Mouse (Mus musculus): ENCODE results near the gene Tbx21. TPM values are rescaled to one million over a fixed set of nuclear protein-coding genes. Genes with fewer than 3 reads are reported as not detected.

Gene Tbx21
- polyA plus RNA-seq, 1 experiment from 2014 or later, result 0.15 TPM

DNA sequence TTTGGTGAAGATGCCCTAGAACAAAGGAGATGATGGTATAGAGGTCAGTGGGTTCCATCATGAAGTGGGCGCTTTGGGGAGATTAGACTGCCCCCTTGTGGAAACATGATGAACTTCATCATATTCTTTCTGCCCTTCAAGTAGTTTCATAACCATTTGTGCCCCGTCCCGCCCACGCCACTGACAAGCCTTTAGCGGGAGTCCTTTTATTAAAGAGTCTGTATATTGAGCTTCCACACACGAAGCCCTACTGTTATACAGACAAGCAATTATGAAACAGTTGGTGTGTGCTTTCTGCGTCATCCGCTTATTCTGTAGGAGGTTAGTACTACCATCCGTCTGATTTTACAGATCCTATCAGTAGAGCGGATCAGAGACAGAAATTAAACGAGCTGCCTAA is 32.2 kb downstream of the Tbx21 start:
- peaks cover 5% of the 10 kb centered on the region; the same call in 1 of the 2 replicates for H3K27me3 ChIP-seq (ENCODE audit: control insufficient read depth, insufficient read depth, low read depth, low read length)

DNA sequence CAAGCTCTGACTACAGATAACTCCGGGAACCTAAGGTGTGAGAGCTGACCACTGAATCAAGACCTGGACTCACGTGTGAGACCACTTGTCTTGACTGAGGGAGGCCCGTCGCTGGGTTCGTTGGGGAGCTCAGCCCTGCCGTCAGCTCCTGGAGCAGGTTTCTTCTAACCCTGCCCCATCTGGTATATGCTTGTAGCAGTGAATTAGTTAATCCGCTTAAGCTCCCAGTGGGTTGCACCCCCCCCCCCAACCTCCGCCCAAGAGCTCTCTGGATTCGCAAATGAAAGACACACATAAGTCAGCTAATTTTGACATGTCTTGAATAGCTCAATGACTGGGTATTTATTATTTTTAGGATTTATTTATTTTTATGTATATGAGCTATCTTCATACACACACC is 34.8 kb downstream of the Tbx21 start:
- Histone ChIP-seq H3K4me2 (ENCODE audit: low read depth, low read length) (no peak overlapping the region), H3K27me3 (ENCODE audit: control insufficient read depth, insufficient read depth, low read depth, low read length) (peaks cover 5% of the 10 kb centered on the region; the same call in 1 of the 2 replicates), H3K4me3 (ENCODE audit: low read depth, low read length) (no peak overlapping the region), H3K36me3 (ENCODE audit: control insufficient read depth, insufficient read depth) (no peaks in the 10 kb centered on the region), H3K9me3 (replicated peaks; ENCODE audit: control insufficient read depth, low read length) (no peaks in the 10 kb centered on the region), H3K27ac (ENCODE audit: low read length) (no peak overlapping the region), H3K4me1 (ENCODE audit: control insufficient read depth, low read depth, low read length) (no peaks in the 10 kb centered on the region), H3K9ac (ENCODE audit: low read depth, low read length) (no peak overlapping the region)
- WGBS (ENCODE audit: insufficient replicate concordance), result 37% methylated on average over 9 of the region's 9 CpGs
- no peak for ATAC-seq (ENCODE audit: low read depth)

More for the DNA sequence above, 32.2 kb downstream of the Tbx21 start:
- H3K4me3 ChIP-seq (ENCODE audit: low read depth, low read length), result no peak overlapping the region
- H3K4me2 ChIP-seq (ENCODE audit: low read depth, low read length), result no peak overlapping the region
- no peak overlapping the region for H3K27ac ChIP-seq (ENCODE audit: low read length)
- no peaks in the 10 kb centered on the region; the same call in 1 of the 2 replicates for H3K9me3 ChIP-seq (replicated peaks; ENCODE audit: control insufficient read depth, low read length)
- H3K9ac ChIP-seq (ENCODE audit: low read depth, low read length), result no peak overlapping the region
- no peaks in the 10 kb centered on the region for H3K36me3 ChIP-seq (ENCODE audit: control insufficient read depth, insufficient read depth)
- 26% methylated on average over 11 of the region's 11 CpGs for WGBS (ENCODE audit: insufficient replicate concordance)
- no peak for ATAC-seq (ENCODE audit: low read depth)
- no peaks in the 10 kb centered on the region for H3K4me1 ChIP-seq (ENCODE audit: control insufficient read depth, low read depth, low read length)

DNA sequence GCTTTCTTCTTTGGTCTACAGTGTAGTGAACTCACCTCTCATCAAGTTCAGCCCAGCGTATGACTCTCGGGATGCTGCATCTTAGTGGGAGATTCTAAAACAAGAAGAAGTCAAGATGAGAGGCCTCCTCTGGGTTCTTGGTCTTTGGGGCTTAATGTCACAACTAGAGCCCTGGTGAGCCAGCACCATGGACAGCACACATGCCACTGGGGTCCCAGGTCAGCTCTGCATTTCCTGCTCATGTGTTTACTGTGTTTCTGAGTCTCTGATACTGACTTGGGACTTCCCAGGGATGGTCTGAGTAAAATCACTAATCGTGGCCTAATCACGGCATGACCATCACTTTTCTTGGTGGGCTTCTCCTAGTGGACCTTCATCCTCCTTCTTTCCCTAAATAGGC is 36.4 kb downstream of the Tbx21 start:
- WGBS (ENCODE audit: insufficient replicate concordance), result 39% methylated on average over 4 of the region's 4 CpGs

DNA sequence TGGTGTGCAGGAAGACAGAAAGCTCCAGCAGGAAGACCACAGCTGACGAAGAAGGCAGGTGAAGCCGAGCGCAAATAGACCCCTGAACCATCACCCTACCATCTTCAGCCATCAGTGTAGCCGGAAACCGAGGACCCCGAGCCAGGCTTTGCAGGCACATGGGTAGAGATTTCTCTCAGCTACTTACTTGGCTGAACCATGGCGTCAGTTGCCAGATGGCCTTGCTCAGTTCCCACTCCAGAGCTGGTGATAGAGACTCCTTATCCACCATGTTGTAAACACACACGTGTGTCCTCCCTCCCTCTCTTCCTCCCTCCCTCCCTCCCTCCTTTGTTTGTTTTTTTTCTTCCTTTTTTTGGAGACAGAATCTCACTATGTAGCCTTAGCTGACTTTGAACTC is 40.9 kb downstream of the Tbx21 start:
- Histone ChIP-seq H3K9me3 (replicated peaks; ENCODE audit: control insufficient read depth, low read length) (no peaks in the 10 kb centered on the region), H3K4me2 (ENCODE audit: low read depth, low read length) (no peak overlapping the region), H3K4me1 (ENCODE audit: control insufficient read depth, low read depth, low read length) (no peaks in the 10 kb centered on the region), H3K36me3 (ENCODE audit: control insufficient read depth, insufficient read depth) (no peaks in the 10 kb centered on the region), H3K9ac (ENCODE audit: low read depth, low read length) (no peak overlapping the region), H3K4me3 (ENCODE audit: low read depth, low read length) (no peak overlapping the region), H3K27me3 (ENCODE audit: control insufficient read depth, insufficient read depth, low read depth, low read length) (no peaks in the 10 kb centered on the region), H3K27ac (ENCODE audit: low read length) (no peak overlapping the region)
- no peak for ATAC-seq (ENCODE audit: low read depth)
- WGBS (ENCODE audit: insufficient replicate concordance), result 49% methylated on average over 8 of the region's 8 CpGs

More for the DNA sequence above, 36.4 kb downstream of the Tbx21 start:
- H3K4me1 ChIP-seq (ENCODE audit: control insufficient read depth, low read depth, low read length), result no peaks in the 10 kb centered on the region
- no peak overlapping the region for H3K9ac ChIP-seq (ENCODE audit: low read depth, low read length)
- peaks cover 5% of the 10 kb centered on the region; the same call in 1 of the 2 replicates for H3K27me3 ChIP-seq (ENCODE audit: control insufficient read depth, insufficient read depth, low read depth, low read length)
- no peak for ATAC-seq (ENCODE audit: low read depth)
- no peak overlapping the region for H3K27ac ChIP-seq (ENCODE audit: low read length)
- no peak overlapping the region for H3K4me2 ChIP-seq (ENCODE audit: low read depth, low read length)
- H3K9me3 ChIP-seq (replicated peaks; ENCODE audit: control insufficient read depth, low read length), result no peaks in the 10 kb centered on the region
- H3K4me3 ChIP-seq (ENCODE audit: low read depth, low read length), result no peak overlapping the region
- H3K36me3 ChIP-seq (ENCODE audit: control insufficient read depth, insufficient read depth), result no peaks in the 10 kb centered on the region

DNA sequence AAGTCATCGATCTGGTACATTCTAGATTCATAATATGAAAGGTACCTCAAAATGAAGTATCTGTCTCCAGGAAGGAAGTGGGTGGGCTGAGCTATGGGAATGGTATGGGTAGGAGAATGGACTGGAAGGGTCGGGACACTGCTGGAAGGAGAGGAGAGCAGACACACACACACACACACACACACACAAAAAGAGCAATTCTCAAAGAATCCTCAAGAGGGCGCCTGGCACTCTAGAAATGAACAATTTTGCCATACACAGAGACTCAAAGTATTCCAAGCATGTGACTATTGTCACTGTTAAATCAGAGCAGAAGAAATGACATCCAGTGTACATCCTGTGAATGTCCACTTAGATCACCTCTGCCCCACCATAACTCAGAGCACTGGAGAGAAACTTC is 42.6 kb downstream of the Tbx21 start:
- Histone ChIP-seq H3K4me2 (ENCODE audit: low read depth, low read length) (no peak overlapping the region), H3K4me1 (ENCODE audit: control insufficient read depth, low read depth, low read length) (no peaks in the 10 kb centered on the region), H3K27ac (ENCODE audit: low read length) (no peak overlapping the region), H3K4me3 (ENCODE audit: low read depth, low read length) (no peak overlapping the region), H3K9me3 (replicated peaks; ENCODE audit: control insufficient read depth, low read length) (no peaks in the 10 kb centered on the region), H3K36me3 (ENCODE audit: control insufficient read depth, insufficient read depth) (no peaks in the 10 kb centered on the region), H3K27me3 (ENCODE audit: control insufficient read depth, insufficient read depth, low read depth, low read length) (no peaks in the 10 kb centered on the region), H3K9ac (ENCODE audit: low read depth, low read length) (no peak overlapping the region)
- 24% methylated on average over 3 of the region's 3 CpGs for WGBS (ENCODE audit: insufficient replicate concordance)
- ATAC-seq (ENCODE audit: low read depth), result no peak

DNA sequence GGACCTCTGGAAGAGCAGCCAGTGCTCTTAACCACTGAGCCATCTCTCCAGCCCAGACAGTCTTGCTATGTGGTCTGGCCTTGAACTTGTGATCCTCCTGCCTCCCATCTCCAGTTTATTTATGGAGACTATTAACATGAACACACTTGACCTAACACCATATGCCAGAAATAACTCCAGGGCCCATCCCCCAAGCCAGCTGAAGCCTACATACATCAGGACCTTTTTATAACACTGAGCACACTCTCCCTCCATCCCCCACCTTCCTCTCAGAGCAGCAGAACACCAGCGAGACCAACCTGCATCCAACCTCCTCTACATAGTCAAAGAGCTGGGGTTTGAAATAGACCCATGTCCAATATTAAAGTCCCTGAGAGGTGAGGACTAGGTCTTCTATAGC is 44.0 kb downstream of the Tbx21 start:
- Histone ChIP-seq H3K9me3 (replicated peaks; ENCODE audit: control insufficient read depth, low read length) (no peaks in the 10 kb centered on the region), H3K4me1 (ENCODE audit: control insufficient read depth, low read depth, low read length) (no peaks in the 10 kb centered on the region), H3K36me3 (ENCODE audit: control insufficient read depth, insufficient read depth) (no peaks in the 10 kb centered on the region; the same call in 1 of the 2 replicates), H3K9ac (ENCODE audit: low read depth, low read length) (no peak overlapping the region), H3K4me3 (ENCODE audit: low read depth, low read length) (no peak overlapping the region), H3K27ac (ENCODE audit: low read length) (no peak overlapping the region), H3K4me2 (ENCODE audit: low read depth, low read length) (no peak overlapping the region), H3K27me3 (ENCODE audit: control insufficient read depth, insufficient read depth, low read depth, low read length) (no peaks in the 10 kb centered on the region)
- 46% methylated on average over 1 of the region's 1 CpGs for WGBS (ENCODE audit: insufficient replicate concordance)
- no peak for ATAC-seq (ENCODE audit: low read depth)

DNA sequence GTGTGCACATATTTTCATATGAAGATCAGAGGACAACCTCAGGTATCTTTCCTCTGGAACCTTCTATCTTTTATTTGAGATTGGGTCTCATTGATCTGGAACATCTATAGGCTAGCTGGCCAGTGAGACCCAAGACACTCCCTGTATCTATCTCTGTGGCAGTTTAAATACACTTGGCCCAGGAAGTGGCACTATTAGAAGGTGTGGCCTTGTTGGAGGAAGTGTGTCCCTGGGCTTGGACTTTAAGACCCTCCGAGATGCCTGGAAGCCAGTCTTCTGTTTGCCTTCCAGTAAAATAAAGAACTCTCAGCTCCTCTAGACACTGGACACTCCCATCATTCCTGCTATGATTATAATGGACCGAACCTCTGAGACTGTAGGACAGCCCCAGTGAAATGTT is 45.4 kb downstream of the Tbx21 start:
- Histone ChIP-seq H3K36me3 (ENCODE audit: control insufficient read depth, insufficient read depth) (no peaks in the 10 kb centered on the region; the same call in 1 of the 2 replicates), H3K27me3 (ENCODE audit: control insufficient read depth, insufficient read depth, low read depth, low read length) (no peaks in the 10 kb centered on the region), H3K4me1 (ENCODE audit: control insufficient read depth, low read depth, low read length) (no peaks in the 10 kb centered on the region), H3K27ac (ENCODE audit: low read length) (no peak overlapping the region), H3K4me3 (ENCODE audit: low read depth, low read length) (no peak overlapping the region), H3K9ac (ENCODE audit: low read depth, low read length) (no peak overlapping the region), H3K9me3 (replicated peaks; ENCODE audit: control insufficient read depth, low read length) (no peaks in the 10 kb centered on the region), H3K4me2 (ENCODE audit: low read depth, low read length) (no peak overlapping the region)
- no peak for ATAC-seq (ENCODE audit: low read depth)
- WGBS (ENCODE audit: insufficient replicate concordance), result 64% methylated on average over 2 of the region's 2 CpGs

DNA sequence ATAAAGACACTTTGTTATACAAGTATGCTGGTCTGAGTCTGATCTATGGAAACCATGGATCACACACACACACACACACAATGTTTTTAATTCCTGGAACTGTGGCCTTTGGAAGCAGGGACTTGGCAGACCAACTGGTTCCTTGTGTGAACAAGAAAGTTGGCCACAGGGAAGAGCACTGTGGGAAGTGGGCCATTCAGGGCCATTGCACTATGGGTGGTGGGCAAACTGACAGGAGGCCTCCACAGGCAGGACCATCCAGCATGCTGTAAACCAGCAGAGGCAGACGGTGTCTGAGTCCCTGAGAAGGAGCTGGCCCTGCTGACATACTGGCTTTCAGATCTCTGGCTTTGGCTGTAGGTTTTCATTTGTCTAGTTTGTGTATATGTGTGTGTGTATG is 45.8 kb downstream of the Tbx21 start:
- Histone ChIP-seq H3K4me3 (ENCODE audit: low read depth, low read length) (no peak overlapping the region), H3K27me3 (ENCODE audit: control insufficient read depth, insufficient read depth, low read depth, low read length) (no peaks in the 10 kb centered on the region), H3K4me1 (ENCODE audit: control insufficient read depth, low read depth, low read length) (no peaks in the 10 kb centered on the region), H3K36me3 (ENCODE audit: control insufficient read depth, insufficient read depth) (no peaks in the 10 kb centered on the region; the same call in 1 of the 2 replicates), H3K4me2 (ENCODE audit: low read depth, low read length) (no peak overlapping the region), H3K27ac (ENCODE audit: low read length) (no peak overlapping the region), H3K9ac (ENCODE audit: low read depth, low read length) (no peak overlapping the region), H3K9me3 (replicated peaks; ENCODE audit: control insufficient read depth, low read length) (no peaks in the 10 kb centered on the region)
- ATAC-seq (ENCODE audit: low read depth), result no peak
- 83% methylated on average over 1 of the region's 1 CpGs for WGBS (ENCODE audit: insufficient replicate concordance)

DNA sequence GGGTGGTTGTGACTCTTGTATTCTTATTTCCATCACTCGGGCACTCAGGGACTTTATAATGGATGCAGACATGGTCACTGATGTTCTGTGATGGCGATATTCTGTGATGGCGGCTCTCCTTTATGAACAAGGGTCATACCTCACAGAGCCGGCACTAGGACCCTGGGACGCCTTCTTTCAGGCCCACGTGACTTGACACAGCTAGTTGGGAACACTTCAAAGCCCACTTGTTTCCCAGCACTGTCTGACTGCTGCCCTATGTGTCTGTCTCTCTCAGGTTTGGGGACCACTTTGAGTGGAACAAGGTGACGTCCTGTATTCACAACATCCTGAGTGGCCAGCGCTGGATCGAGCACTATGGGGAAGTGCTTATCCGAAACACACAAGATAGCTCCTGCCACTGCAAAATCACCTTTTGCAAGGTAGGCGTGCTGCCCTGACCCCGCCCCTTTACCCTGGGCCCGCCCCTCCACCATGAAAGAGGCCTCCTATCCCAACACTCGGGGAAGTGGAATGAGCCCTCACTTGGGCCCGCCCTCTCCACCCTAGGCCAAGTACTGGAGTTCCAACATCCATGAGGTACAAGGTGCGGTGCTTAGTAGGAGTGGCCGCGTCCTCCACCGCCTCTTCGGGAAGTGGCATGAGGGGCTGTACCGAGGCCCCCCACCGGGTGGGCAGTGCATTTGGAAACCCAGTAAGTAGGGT is 48.3 kb downstream of the Tbx21 start:
- H3K4me2 ChIP-seq (ENCODE audit: low read depth, low read length), result no peak overlapping the region
- no peak overlapping the region for H3K4me3 ChIP-seq (ENCODE audit: low read depth, low read length)
- H3K9ac ChIP-seq (ENCODE audit: low read depth, low read length), result no peak overlapping the region
- ATAC-seq (ENCODE audit: low read depth), result 0 out of 2 replicates have a peak, but pooled peaks have one; percentile 16
- no peaks in the 10 kb centered on the region for H3K27me3 ChIP-seq (ENCODE audit: control insufficient read depth, insufficient read depth, low read depth, low read length)
- H3K9me3 ChIP-seq (replicated peaks; ENCODE audit: control insufficient read depth, low read length), result no peaks in the 10 kb centered on the region
- 69% methylated on average over 22 of the region's 22 CpGs for WGBS (ENCODE audit: insufficient replicate concordance)
- H3K4me1 ChIP-seq (ENCODE audit: control insufficient read depth, low read depth, low read length), result no peaks in the 10 kb centered on the region
- no peaks in the 10 kb centered on the region; the same call in 1 of the 2 replicates for H3K36me3 ChIP-seq (ENCODE audit: control insufficient read depth, insufficient read depth)
- H3K27ac ChIP-seq (ENCODE audit: low read length), result no peak overlapping the region

Data from liver, embryonic 16.5 days (tissue).